Mouse (Mus musculus) bone marrow, adult 2 months (tissue): ENCODE data around the gene Mitf. TPM values are rescaled to one million over a fixed set of nuclear protein-coding genes. Genes with fewer than 3 reads are reported as not detected.

ENCODE experiments used
- H3K27ac ChIP-seq: fragments of 200-500 bp; 2 replicates; pipeline ENCODE4 v1.5.1; 2012; ENCODE audit warnings: low read depth, mild to moderate bottlenecking, control low read depth, inconsistent platforms, low read length; ENCODE audit not compliant: control insufficient read depth, poor library complexity, insufficient read depth
- H3K4me1 ChIP-seq: fragments of 200-500 bp; 2 replicates; pipeline ENCODE4 v1.6.1; 2011; ENCODE audit warnings: low read length; ENCODE audit not compliant: control insufficient read depth, insufficient read depth
- H3K4me3 ChIP-seq: fragments of 200-500 bp; replicated peaks from 2 replicates; pipeline ENCODE3; 2011; ENCODE audit warnings: mild to moderate bottlenecking, low read depth, low read length, control low read depth; ENCODE audit not compliant: control insufficient read depth
- CTCF ChIP-seq: fragments of 200-500 bp; IDR thresholded peaks from 2 replicates; pipeline ENCODE4 v1.5.1; 2011; ENCODE audit warnings: low read length, control low read depth; ENCODE audit not compliant: control insufficient read depth, insufficient read depth
- POLR2A ChIP-seq: fragments of 200-500 bp; IDR thresholded peaks from 2 replicates; pipeline ENCODE4 v1.6.1; 2011; ENCODE audit warnings: low read depth, mild to moderate bottlenecking, control low read depth, low read length, borderline replicate concordance; ENCODE audit not compliant: control insufficient read depth
- WGBS: fragments of 180-500 bp; shearing (Covaris S2); methylation state at CpG from one replicate; pipeline ENCODE4 v1.1.7; 2018; 5-methylcytosine and 5-hydroxymethylcytosine counted together
- polyA plus RNA-seq: library from polyadenylated mRNA; stranded (reverse); fragments of >200 nt; gene quantifications from 2 replicates; pipeline ENCODE4 v1.2.4, GENCODE M21; 2011; ENCODE audit warnings: low replicate concordance; ENCODE audit not compliant: missing spikeins, insufficient read depth, insufficient read length

Gene Mitf
- polyA plus RNA-seq, 1 experiment = 1.2 TPM

DNA sequence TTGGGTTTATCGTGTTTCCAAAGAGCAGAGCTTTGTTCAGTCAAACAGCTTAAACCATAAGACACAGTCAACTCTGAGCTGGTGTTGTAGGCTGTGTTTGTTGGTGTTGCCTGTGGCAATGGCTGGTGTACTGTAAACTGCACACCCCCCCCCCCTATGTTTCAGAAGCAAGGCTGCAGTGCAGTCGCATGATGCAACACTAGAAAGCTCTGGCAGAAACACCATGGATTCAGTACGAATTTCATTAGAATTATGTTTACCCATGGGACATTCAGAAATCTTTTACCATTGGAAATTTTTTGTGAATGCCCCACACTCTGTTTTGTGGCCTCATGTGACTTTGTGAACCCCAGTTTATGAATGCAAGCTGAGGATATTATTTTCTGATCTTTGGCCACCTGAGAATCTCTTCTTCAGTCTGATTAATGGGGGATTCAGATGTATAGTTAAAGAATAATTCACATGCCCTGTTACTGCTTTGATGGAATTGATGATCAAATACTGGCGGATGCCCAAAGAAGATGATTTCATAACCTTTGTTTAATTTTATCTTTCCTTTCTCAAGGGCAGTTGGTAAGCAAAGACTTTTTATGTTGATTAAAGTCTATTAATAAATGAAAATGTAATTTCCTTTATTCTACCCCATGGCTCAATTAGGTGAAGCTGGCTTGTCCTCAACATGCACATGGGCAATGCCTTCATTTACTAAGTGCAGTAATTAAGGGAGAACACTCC lies 64.6 kb downstream of the Mitf start:
- Histone ChIP-seq H3K27ac (no peak overlapping the region), H3K4me3 (no peak overlapping the region), H3K4me1 (no peaks in the 10 kb centered on the region; the same call in 1 of the 2 replicates)
- WGBS = 75% methylated on average over 4 of the region's 4 CpGs
- TF ChIP-seq POLR2A (no peak), CTCF (no peak)

GRCm38 (mm10) chr6:97873102-97873501 lies 66.2 kb downstream of the Mitf start:
- 77% methylated on average over 2 of the region's 2 CpGs for WGBS
- Histone ChIP-seq H3K27ac (no peak overlapping the region), H3K4me3 (no peak overlapping the region), H3K4me1 (no peaks in the 10 kb centered on the region; the same call in 1 of the 2 replicates)
- TF ChIP-seq POLR2A = no peak

GRCm38 (mm10) chr6:97876990-97877389 lies 70.1 kb downstream of the Mitf start:
- no peak overlapping the region for H3K27ac ChIP-seq
- H3K4me3 ChIP-seq = no peak overlapping the region
- 29% methylated on average over 2 of the region's 2 CpGs for WGBS
- no peak for TF ChIP-seq CTCF
- TF ChIP-seq POLR2A = no peak
- no peaks in the 10 kb centered on the region for H3K4me1 ChIP-seq

GRCm38 (mm10) chr6:97877492-97877891 lies 70.6 kb downstream of the Mitf start:
- WGBS = 55% methylated on average over 6 of the region's 6 CpGs

DNA sequence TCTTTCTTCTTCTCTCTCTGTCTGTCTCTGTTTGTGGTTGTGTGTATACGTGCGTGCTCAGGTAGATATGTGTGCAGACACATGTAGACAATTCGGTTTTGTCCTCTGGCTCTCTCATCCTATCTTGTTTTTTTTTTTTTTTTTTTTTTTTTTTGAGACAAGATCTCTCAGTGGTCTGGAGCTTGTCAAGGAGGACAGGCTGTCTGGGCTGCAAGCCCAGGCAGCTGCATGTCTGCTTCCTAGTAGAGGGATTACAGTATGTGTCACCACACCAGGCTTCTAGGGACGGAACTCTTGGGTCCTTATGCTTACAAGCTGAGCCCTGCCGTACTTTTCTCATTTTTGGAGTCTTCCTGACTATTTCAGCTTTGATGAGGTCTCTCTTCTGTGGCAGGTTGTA lies 73.5 kb downstream of the Mitf start:
- 74% methylated on average over 5 of the region's 5 CpGs for WGBS
- H3K27ac ChIP-seq = no peak overlapping the region
- no peak overlapping the region for H3K4me3 ChIP-seq
- no peaks in the 10 kb centered on the region for H3K4me1 ChIP-seq
- TF ChIP-seq CTCF (no peak), POLR2A (no peak)

More at GRCm38 (mm10) chr6:97877492-97877891, 70.6 kb downstream of the Mitf start:
- H3K4me3 ChIP-seq = no peak overlapping the region
- TF ChIP-seq CTCF (no peak), POLR2A (no peak)
- H3K27ac ChIP-seq = no peak overlapping the region
- no peaks in the 10 kb centered on the region for H3K4me1 ChIP-seq

- TF ChIP-seq POLR2A (no peak), CTCF (no peak)
- no peak overlapping the region for H3K27ac ChIP-seq
- no peaks in the 10 kb centered on the region for H3K4me1 ChIP-seq
- no peak overlapping the region for H3K4me3 ChIP-seq
- 72% methylated on average over 3 of the region's 3 CpGs for WGBS
Measured at GRCm38 (mm10) chr6:97881935-97882334, 75.1 kb downstream of the Mitf start.

DNA sequence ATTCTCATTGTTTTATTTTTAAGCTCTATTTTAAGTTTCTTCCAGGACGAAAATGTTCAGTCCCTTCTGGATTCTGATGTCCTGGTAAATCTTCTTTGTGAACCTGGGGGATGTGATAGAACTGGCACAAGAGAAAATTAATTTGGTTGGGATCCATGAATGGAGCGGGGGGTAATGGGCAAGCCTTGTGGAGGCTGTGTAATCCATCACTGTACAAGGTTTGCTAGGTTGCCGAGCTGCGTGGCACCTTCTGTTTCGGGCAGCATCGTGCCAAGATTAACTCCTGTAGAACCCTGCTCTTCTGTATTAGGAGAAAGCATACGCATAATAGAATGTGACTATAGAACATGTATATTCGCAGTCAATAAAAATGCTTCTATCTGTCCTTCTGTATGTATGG lies 76.1 kb downstream of the Mitf start:
- H3K4me3 ChIP-seq = no peak overlapping the region
- no peak for TF ChIP-seq CTCF
- TF ChIP-seq POLR2A = no peak
- H3K27ac ChIP-seq = no peak overlapping the region
- no peaks in the 10 kb centered on the region for H3K4me1 ChIP-seq
- 84% methylated on average over 8 of the region's 8 CpGs for WGBS

DNA sequence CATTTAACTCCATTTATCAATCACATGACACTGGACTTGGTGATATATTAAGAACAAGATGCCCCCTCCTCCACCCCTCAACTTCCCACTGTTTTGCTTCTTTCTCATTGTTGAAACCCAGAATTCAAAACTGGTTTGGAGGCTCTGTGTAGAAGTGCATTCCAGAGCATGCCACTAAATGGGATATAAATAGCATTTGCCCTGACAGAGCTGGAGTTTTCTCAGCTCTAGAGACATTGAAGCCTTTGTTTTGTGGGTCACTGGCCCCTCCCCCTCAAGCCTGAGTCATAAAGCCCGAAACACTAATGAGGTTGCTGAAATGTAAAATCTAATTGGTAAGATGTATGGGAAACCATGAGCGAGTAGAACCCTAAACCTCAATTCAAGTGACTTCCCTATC lies 76.6 kb downstream of the Mitf start:
- H3K4me1 ChIP-seq = no peaks in the 10 kb centered on the region
- H3K27ac ChIP-seq = no peak overlapping the region
- H3K4me3 ChIP-seq = no peak overlapping the region
- 76% methylated on average over 2 of the region's 2 CpGs for WGBS
- no peak for TF ChIP-seq CTCF
- TF ChIP-seq POLR2A = no peak

- 78% methylated on average over 4 of the region's 4 CpGs for WGBS
- Histone ChIP-seq H3K4me3 (no peak overlapping the region), H3K4me1 (no peaks in the 10 kb centered on the region), H3K27ac (no peak overlapping the region)
- no peak for TF ChIP-seq POLR2A
- no peak for TF ChIP-seq CTCF
Measured at GRCm38 (mm10) chr6:97884971-97885370, 78.1 kb downstream of the Mitf start.
